Mouse (Mus musculus): ENCODE measurements around the gene A930004D18Rik.

Gene A930004D18Rik

GRCm38 (mm10) chr2:18038141-18038752, 710 bp upstream of the A930004D18Rik start:
- 81% methylated on average over 3 of the region's 3 CpGs for WGBS

GRCm38 (mm10) chr2:18034371-18035250, 2.9 kb downstream of the A930004D18Rik start:
- WGBS, result 92% methylated on average over 10 of the region's 10 CpGs

GRCm38 (mm10) chr2:18033166-18034108, 4.1 kb downstream of the A930004D18Rik start:
- 85% methylated on average over 10 of the region's 10 CpGs for WGBS

GRCm38 (mm10) chr2:18032538-18032895, 5.0 kb downstream of the A930004D18Rik start:
- WGBS, result 90% methylated on average over 5 of the region's 5 CpGs

- WGBS, result 23% methylated on average over 34 of the region's 34 CpGs
Observed at GRCm38 (mm10) chr2:18031831-18032537, 5.6 kb downstream of the A930004D18Rik start.

GRCm38 (mm10) chr2:18031271-18031821, 6.2 kb downstream of the A930004D18Rik start:
- 27% methylated on average over 26 of the region's 26 CpGs for WGBS

- WGBS, result 86% methylated on average over 8 of the region's 8 CpGs
Observed at GRCm38 (mm10) chr2:18030581-18030980, 7.0 kb downstream of the A930004D18Rik start.

GRCm38 (mm10) chr2:18029656-18030055, 7.9 kb downstream of the A930004D18Rik start:
- 98% methylated on average over 7 of the region's 7 CpGs for WGBS

GRCm38 (mm10) chr2:18028140-18029021, 9.2 kb downstream of the A930004D18Rik start:
- under 1% methylated on average over 61 of the region's 61 CpGs for WGBS

- under 1% methylated on average over 44 of the region's 44 CpGs for WGBS
Observed at GRCm38 (mm10) chr2:18027448-18028139, 9.9 kb downstream of the A930004D18Rik start.

- WGBS, result 1% methylated on average over 44 of the region's 44 CpGs
Observed at GRCm38 (mm10) chr2:18026116-18026947, 11.2 kb downstream of the A930004D18Rik start.

GRCm38 (mm10) chr2:18025781-18026115, 11.8 kb downstream of the A930004D18Rik start:
- 11% methylated on average over 14 of the region's 14 CpGs for WGBS

GRCm38 (mm10) chr2:18025116-18025515, 12.4 kb downstream of the A930004D18Rik start:
- WGBS, result 89% methylated on average over 5 of the region's 5 CpGs

GRCm38 (mm10) chr2:18022886-18023285, 14.7 kb downstream of the A930004D18Rik start:
- WGBS, result 75% methylated on average over 1 of the region's 1 CpGs

- WGBS, result 83% methylated on average over 1 of the region's 1 CpGs
Observed at GRCm38 (mm10) chr2:18019122-18019521, 18.4 kb downstream of the A930004D18Rik start.

- over 99% methylated on average over 6 of the region's 6 CpGs for WGBS
Observed at GRCm38 (mm10) chr2:18017321-18017720, 20.2 kb downstream of the A930004D18Rik start.

GRCm38 (mm10) chr2:18016639-18017038, 20.9 kb downstream of the A930004D18Rik start:
- WGBS, result 100% methylated on average over 1 of the region's 1 CpGs

- 62% methylated on average over 3 of the region's 3 CpGs for WGBS
Observed at GRCm38 (mm10) chr2:18015581-18015980, 22.0 kb downstream of the A930004D18Rik start.

Data from cerebral cortex, adult 2 months (tissue).